Mouse (Mus musculus) CH12.LX (cell line): ENCODE results near the gene Zbtb49. TPM values are rescaled to one million over a fixed set of nuclear protein-coding genes. Genes with fewer than 3 reads are reported as not detected.

Experiments
- DNase-seq: peaks from one replicate; pipeline ENCODE4 v3.0.0-alpha.2; 2013; ENCODE audit errors: extremely low read depth
- H3K27ac ChIP-seq: 2 replicates; pipeline ENCODE4 v1.5.1; 2012; ENCODE audit warnings: low read depth, mild to moderate bottlenecking, control low read depth, moderate library complexity; ENCODE audit not compliant: insufficient read depth
- H3K27me3 ChIP-seq: replicated peaks from 2 replicates; pipeline ENCODE3; 2012; ENCODE audit warnings: inconsistent platforms
- H3K36me3 ChIP-seq, 2 experiments: replicated peaks in 1 of 2; 2 replicates each; pipeline versions ENCODE3 to v1.6.1; 2012; ENCODE audit warnings: inconsistent platforms in 1 of 2, low read length in 1 of 2, mild to moderate bottlenecking in 1 of 2, mixed read lengths in 1 of 2, moderate library complexity in 1 of 2; ENCODE audit not compliant: control insufficient read depth in 1 of 2, insufficient read depth in 1 of 2
- H3K4me1 ChIP-seq, 2 experiments: 2 replicates each; pipeline ENCODE4 v1.6.1; 2012; ENCODE audit warnings: inconsistent platforms in 1 of 2, moderate library complexity in 1 of 2; ENCODE audit not compliant: insufficient read depth in 2 of 2, control insufficient read depth in 1 of 2
- H3K4me2 ChIP-seq: 2 replicates; pipeline ENCODE4 v1.6.1; 2012; ENCODE audit warnings: low read depth, mild to moderate bottlenecking, control low read depth; ENCODE audit not compliant: poor library complexity, insufficient read depth, severe bottlenecking
- H3K4me3 ChIP-seq, 3 experiments: fragments of 150-350 bp in 1 of 3; sonication (generic) in 1 of 3; replicated peaks in 1 of 3; 2 replicates each; pipeline versions ENCODE3 to v1.5.1; 2011 to 2012; ENCODE audit warnings: low read depth in 2 of 3, low read length in 2 of 3, mild to moderate bottlenecking in 2 of 3, moderate library complexity in 2 of 3, control low read depth in 1 of 3, improper control_type of control experiment in 1 of 3, inconsistent platforms in 1 of 3, mixed read lengths in 1 of 3; ENCODE audit not compliant: poor library complexity in 1 of 3
- H3K79me2 ChIP-seq: replicated peaks from 2 replicates; pipeline ENCODE4 v1.6.1; 2012; ENCODE audit warnings: mild to moderate bottlenecking, moderate library complexity; ENCODE audit not compliant: control insufficient read depth, poor library complexity, insufficient read depth, severe bottlenecking; ENCODE audit errors: extremely low read depth
- H3K9ac ChIP-seq: 2 replicates; pipeline ENCODE4 v1.6.1; 2012; ENCODE audit warnings: low read depth, mild to moderate bottlenecking, control low read depth, moderate library complexity; ENCODE audit not compliant: insufficient read depth
- H3K9me3 ChIP-seq: replicated peaks from 2 replicates; pipeline ENCODE3; 2012; ENCODE audit warnings: low read length, inconsistent platforms, mixed read lengths
- CTCF ChIP-seq, 2 experiments: IDR thresholded peaks in 1 of 2; conservative IDR thresholded peaks in 1 of 2; 2 replicates each; pipeline ENCODE4 v1.5.1; 2011 to 2012; ENCODE audit warnings: low read depth in 2 of 2, low read length in 2 of 2, improper control_type of control experiment in 1 of 2, inconsistent platforms in 1 of 2, mild to moderate bottlenecking in 1 of 2, moderate library complexity in 1 of 2
- E2F4 ChIP-seq: IDR thresholded peaks from 2 replicates; pipeline ENCODE4 v1.6.1; 2011; ENCODE audit warnings: low read depth, low read length, improper control_type of control experiment; ENCODE audit not compliant: insufficient replicate concordance
- ELF1 ChIP-seq: IDR thresholded peaks from 2 replicates; pipeline ENCODE4 v1.6.1; 2014; ENCODE audit warnings: low read depth, mild to moderate bottlenecking, inconsistent platforms, low read length, improper control_type of control experiment
- ETS1 ChIP-seq: conservative IDR thresholded peaks from 2 replicates; pipeline ENCODE4 v1.6.1; 2012; ENCODE audit warnings: low read depth, mild to moderate bottlenecking, inconsistent platforms, low read length, improper control_type of control experiment, moderate library complexity
- GABPA ChIP-seq: IDR thresholded peaks from 2 replicates; pipeline ENCODE4 v1.6.1; 2012; ENCODE audit warnings: low read depth, low read length, improper control_type of control experiment, inconsistent platforms; ENCODE audit not compliant: insufficient replicate concordance
- HCFC1 ChIP-seq: IDR thresholded peaks from 2 replicates; pipeline ENCODE4 v1.6.1; 2012; ENCODE audit warnings: low read depth, mild to moderate bottlenecking, inconsistent platforms, low read length, improper control_type of control experiment
- JUND ChIP-seq: conservative IDR thresholded peaks from 2 replicates; pipeline ENCODE4 v1.6.1; 2011; ENCODE audit warnings: low read depth, low read length, improper control_type of control experiment
- MAX ChIP-seq: IDR thresholded peaks from 2 replicates; pipeline ENCODE4 v1.6.1; 2011; ENCODE audit warnings: low read length, improper control_type of control experiment
- MAZ ChIP-seq: IDR thresholded peaks from 2 replicates; pipeline ENCODE4 v1.6.1; 2012; ENCODE audit warnings: low read depth, mild to moderate bottlenecking, inconsistent platforms, low read length, improper control_type of control experiment, moderate library complexity
- NELFE ChIP-seq: IDR thresholded peaks from 2 replicates; pipeline ENCODE4 v1.6.1; 2011; ENCODE audit warnings: low read depth, low read length, improper control_type of control experiment
- POLR2AphosphoS2 ChIP-seq: IDR thresholded peaks from 2 replicates; pipeline ENCODE4 v1.6.1; 2011; ENCODE audit warnings: low read depth, low read length, improper control_type of control experiment
- RCOR1 ChIP-seq: conservative IDR thresholded peaks from 2 replicates; pipeline ENCODE4 v1.6.1; 2012; ENCODE audit warnings: low read depth, mild to moderate bottlenecking, inconsistent platforms, low read length, improper control_type of control experiment
- SIN3A ChIP-seq: IDR thresholded peaks from 2 replicates; pipeline ENCODE4 v1.6.1; 2012; ENCODE audit warnings: low read length, improper control_type of control experiment, inconsistent platforms
- SMC3 ChIP-seq: IDR thresholded peaks from 2 replicates; pipeline ENCODE4 v1.6.1; 2011; ENCODE audit warnings: low read depth, low read length, improper control_type of control experiment
- TBP ChIP-seq: conservative IDR thresholded peaks from 2 replicates; pipeline ENCODE4 v1.6.1; 2011; ENCODE audit warnings: low read depth, low read length, improper control_type of control experiment
- UBTF ChIP-seq: IDR thresholded peaks from 2 replicates; pipeline ENCODE4 v1.6.1; 2012; ENCODE audit warnings: low read depth, mild to moderate bottlenecking, inconsistent platforms, low read length, improper control_type of control experiment, moderate library complexity
- USF1 ChIP-seq: IDR thresholded peaks from 2 replicates; pipeline ENCODE4 v1.6.1; 2014; ENCODE audit warnings: low read depth, mild to moderate bottlenecking, inconsistent platforms, low read length, improper control_type of control experiment
- USF2 ChIP-seq: conservative IDR thresholded peaks from 2 replicates; pipeline ENCODE4 v1.6.1; 2011; ENCODE audit warnings: low read depth, low read length, improper control_type of control experiment
- ZC3H11A ChIP-seq: IDR thresholded peaks from 2 replicates; pipeline ENCODE4 v1.6.1; 2012; ENCODE audit warnings: low read depth, mild to moderate bottlenecking, inconsistent platforms, low read length, improper control_type of control experiment
- ZKSCAN1 ChIP-seq: IDR thresholded peaks from 2 replicates; pipeline ENCODE4 v1.6.1; 2012; ENCODE audit warnings: low read depth, inconsistent platforms, low read length, improper control_type of control experiment, borderline replicate concordance
- ZMIZ1 ChIP-seq: IDR thresholded peaks from 2 replicates; pipeline ENCODE4 v1.6.1; 2012; ENCODE audit warnings: low read depth, mild to moderate bottlenecking, inconsistent platforms, low read length, improper control_type of control experiment
- dilution Hi-C: fragments of 300-500 bp; cut with MboI; formaldehyde crosslinking; loops from 2 replicates; pipeline ENCODE4 v1.14.3; 2020; ENCODE audit warnings: low sequenced_read_pairs; ENCODE audit not compliant: extremely low pct_unique_long_range_greater_than_20kb, extremely low pct_ligation_motif_present
- in situ Hi-C: fragments of 300-500 bp; cut with MboI; formaldehyde crosslinking; loops from 3 replicates; pipeline ENCODE4 v1.14.3; 2019; ENCODE audit warnings: low sequenced_read_pairs, low pct_ligation_motif_present, low pct_unique_long_range_greater_than_20kb, mixed read lengths
- polyA plus RNA-seq: library from polyadenylated mRNA; unstranded; fragments of >175 nt; gene quantifications from 2 replicates; pipeline ENCODE4 v1.2.1, GENCODE M21; 2012; ENCODE audit warnings: low read depth; ENCODE audit not compliant: insufficient read length
- total RNA-seq, 2 experiments: library from RNA; depleted of rRNA; stranded (reverse); fragments of 300-350 nt in 1 of 2; fragments of >200 nt in 1 of 2; gene quantifications; 2 replicates each; pipeline ENCODE4 v1.2.3; 2012 to 2014

Zbtb49 gene
- total and polyA plus RNA-seq, 3 experiments = 4.7 to 8.2 (median 4.9) TPM

DNA sequence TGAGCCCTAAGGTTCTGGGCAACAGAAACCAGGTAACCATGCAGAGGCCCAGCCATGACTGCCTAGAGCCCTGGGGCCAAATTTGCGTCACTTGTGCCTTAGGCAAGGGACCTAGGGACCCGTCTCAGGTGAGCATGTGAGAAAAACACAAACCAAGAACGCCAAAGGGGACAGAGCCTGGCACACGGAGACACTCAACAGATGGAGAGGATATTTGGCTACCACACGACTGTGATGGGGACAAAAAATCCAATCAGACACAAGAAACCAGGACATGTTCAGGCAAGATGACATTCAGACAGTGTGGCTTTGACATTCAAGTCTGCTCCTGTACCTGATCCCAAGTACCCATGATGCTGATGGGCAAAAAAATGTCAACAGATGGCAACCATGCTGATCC lies 66.6 kb downstream of the Zbtb49 start:
- no peak for DNase-seq
- no peaks in the 10 kb centered on the region for H3K36me3 ChIP-seq
- H3K9ac ChIP-seq = no peak overlapping the region
- TF ChIP-seq GABPA (no peak), E2F4 (no peak), UBTF (no peak), SMC3 (no peak), TBP (no peak), ZC3H11A (no peak), JUND (no peak), SIN3A (no peak), NELFE (no peak)
- dilution Hi-C loops (no loop called here), in situ Hi-C loops (no loop called here)
- no peaks in the 10 kb centered on the region for H3K4me1 ChIP-seq
- no peak overlapping the region for H3K27ac ChIP-seq
- H3K79me2 ChIP-seq = no peaks in the 10 kb centered on the region
- H3K4me2 ChIP-seq = no peak overlapping the region
- H3K9me3 ChIP-seq = peaks cover 15% of the 10 kb centered on the region
- H3K27me3 ChIP-seq = peaks cover 30% of the 10 kb centered on the region
- no peak overlapping the region for H3K4me3 ChIP-seq

DNA sequence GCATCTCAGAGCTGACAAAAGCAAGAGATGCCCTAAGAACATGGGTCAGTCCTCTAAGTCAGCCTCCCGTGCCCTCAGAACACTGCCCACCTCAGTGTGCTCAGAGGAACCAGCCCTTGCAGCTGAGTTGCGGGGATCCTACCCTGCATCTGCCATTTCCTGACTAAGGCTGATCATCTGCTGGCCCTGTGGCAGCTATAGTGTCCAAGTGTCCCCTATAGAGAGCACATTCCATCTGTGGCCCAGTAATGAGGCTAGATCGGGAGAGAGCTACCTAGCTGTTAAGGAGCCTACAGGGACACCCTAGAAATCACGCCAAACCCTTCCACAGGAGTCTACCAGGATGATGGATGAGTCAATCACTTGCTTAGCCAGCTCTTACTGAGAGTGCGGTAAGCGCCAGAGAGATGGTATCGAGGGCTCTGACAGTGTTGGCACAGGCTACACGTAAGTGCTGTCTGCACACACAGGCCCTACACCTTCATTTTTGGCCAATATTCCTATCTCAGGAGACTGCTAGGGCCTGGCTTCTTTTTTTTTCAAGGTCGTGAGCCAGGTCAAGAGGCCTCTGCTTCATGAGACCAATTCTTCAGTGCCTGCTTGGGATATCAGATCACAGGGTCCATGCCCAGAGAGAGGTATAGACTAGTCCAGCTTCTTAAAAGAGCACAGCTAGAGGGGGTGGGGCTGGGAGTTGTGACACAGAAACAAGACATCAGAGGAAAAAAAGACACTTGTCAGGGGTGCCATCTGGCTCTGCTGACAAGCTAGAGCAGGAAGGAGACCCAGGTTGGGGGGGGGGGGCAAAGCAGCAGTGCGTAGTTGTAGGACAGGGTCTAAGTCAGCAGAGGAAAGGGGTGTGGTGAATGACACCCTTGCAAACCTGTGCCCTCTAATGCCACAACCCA lies 67.8 kb downstream of the Zbtb49 start:
- Histone ChIP-seq H3K4me1 (no peaks in the 10 kb centered on the region), H3K9ac (no peak overlapping the region), H3K27ac (no peak overlapping the region), H3K36me3 (no peaks in the 10 kb centered on the region), H3K79me2 (no peaks in the 10 kb centered on the region), H3K4me2 (no peak overlapping the region), H3K27me3 (peaks cover 27% of the 10 kb centered on the region), H3K9me3 (peaks cover 13% of the 10 kb centered on the region), H3K4me3 (no peak overlapping the region)
- no peak for DNase-seq
- in situ Hi-C loops (no loop called here), dilution Hi-C loops (no loop called here)
- no peak for TF ChIP-seq ETS1

DNA sequence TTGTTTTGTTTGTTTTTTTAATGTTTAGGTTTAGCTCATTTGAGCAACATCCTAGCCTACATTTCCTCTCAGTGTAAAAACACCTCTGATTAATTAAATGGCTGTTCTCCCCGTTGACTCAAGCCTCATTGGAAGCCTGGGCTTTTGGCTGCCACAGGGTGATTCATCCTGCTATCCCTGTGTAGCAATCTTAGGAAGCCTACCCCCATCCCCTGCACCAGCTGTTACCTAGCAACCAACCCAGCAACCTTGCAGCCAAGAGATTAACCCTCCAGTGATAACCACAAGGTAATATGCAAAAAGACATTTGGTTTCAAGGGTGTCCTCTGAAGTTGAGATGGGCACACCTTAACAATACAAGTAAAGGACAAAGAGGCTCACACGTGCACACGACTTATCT lies 69.0 kb downstream of the Zbtb49 start:
- in situ Hi-C loops = no loop called here
- dilution Hi-C loops = no loop called here
- no peak overlapping the region for H3K4me3 ChIP-seq
- H3K4me2 ChIP-seq = no peak overlapping the region
- no peak for DNase-seq
- no peaks in the 10 kb centered on the region for H3K36me3 ChIP-seq
- no peak overlapping the region for H3K9ac ChIP-seq
- H3K4me1 ChIP-seq = peaks cover 0 to 2% of the 10 kb centered on the region in 2 experiments; a peak in 1 of 4 replicates
- H3K79me2 ChIP-seq = no peaks in the 10 kb centered on the region
- TF ChIP-seq HCFC1 (no peak), RCOR1 (no peak), POLR2AphosphoS2 (no peak), ELF1 (no peak), E2F4 (no peak), MAZ (no peak), USF2 (no peak), USF1 (no peak), MAX (no peak), ZKSCAN1 (no peak), ZMIZ1 (no peak), CTCF (conservative IDR thresholded peaks at IDR 0.05 in 1 of 2, IDR thresholded peaks at IDR 0.05 in 1 of 2; ENCODE audit: low read depth in 2 of 2, low read length in 2 of 2) (no peak), NELFE (no peak)
- H3K27ac ChIP-seq = no peak overlapping the region
- H3K27me3 ChIP-seq = peaks cover 15% of the 10 kb centered on the region
- peaks cover 13% of the 10 kb centered on the region for H3K9me3 ChIP-seq
